Mouse (Mus musculus) CH12.LX (cell line): ENCODE measurements around the gene Unkl.

Source experiments
- BHLHE40 ChIP-seq: IDR thresholded peaks from 2 replicates; pipeline ENCODE4 v1.6.1; 2011; ENCODE audit warnings: mild to moderate bottlenecking, low read depth, low read length, improper control_type of control experiment
- CHD2 ChIP-seq: IDR thresholded peaks from 2 replicates; pipeline ENCODE4 v1.6.1; 2011; ENCODE audit warnings: low read length, improper control_type of control experiment
- CTCF ChIP-seq, 2 experiments: IDR thresholded peaks in 1 of 2; conservative IDR thresholded peaks in 1 of 2; 2 replicates each; pipeline ENCODE4 v1.5.1; 2011 to 2012; ENCODE audit warnings: low read depth in 2 of 2, low read length in 2 of 2, improper control_type of control experiment in 1 of 2, inconsistent platforms in 1 of 2, mild to moderate bottlenecking in 1 of 2, moderate library complexity in 1 of 2
- EP300 ChIP-seq: IDR thresholded peaks from 2 replicates; pipeline ENCODE4 v1.6.1; 2011; ENCODE audit warnings: low read length, improper control_type of control experiment
- IRF4 ChIP-seq: IDR thresholded peaks from 2 replicates; pipeline ENCODE4 v1.6.1; 2014; ENCODE audit warnings: low read depth, mild to moderate bottlenecking, inconsistent platforms, low read length, improper control_type of control experiment
- JUND ChIP-seq: conservative IDR thresholded peaks from 2 replicates; pipeline ENCODE4 v1.6.1; 2011; ENCODE audit warnings: low read depth, low read length, improper control_type of control experiment
- MAX ChIP-seq: IDR thresholded peaks from 2 replicates; pipeline ENCODE4 v1.6.1; 2011; ENCODE audit warnings: low read length, improper control_type of control experiment
- POLR2A ChIP-seq: IDR thresholded peaks from 2 replicates; pipeline ENCODE4 v1.6.1; 2011; ENCODE audit warnings: low read depth, mild to moderate bottlenecking, improper control_type of control experiment, low read length
- RAD21 ChIP-seq: IDR thresholded peaks from 2 replicates; pipeline ENCODE4 v1.6.1; 2011; ENCODE audit warnings: low read depth, mild to moderate bottlenecking, low read length, improper control_type of control experiment, moderate library complexity
- TBP ChIP-seq: conservative IDR thresholded peaks from 2 replicates; pipeline ENCODE4 v1.6.1; 2011; ENCODE audit warnings: low read depth, low read length, improper control_type of control experiment
- USF1 ChIP-seq: IDR thresholded peaks from 2 replicates; pipeline ENCODE4 v1.6.1; 2014; ENCODE audit warnings: low read depth, mild to moderate bottlenecking, inconsistent platforms, low read length, improper control_type of control experiment
- ZC3H11A ChIP-seq: IDR thresholded peaks from 2 replicates; pipeline ENCODE4 v1.6.1; 2012; ENCODE audit warnings: low read depth, mild to moderate bottlenecking, inconsistent platforms, low read length, improper control_type of control experiment
- ZKSCAN1 ChIP-seq: IDR thresholded peaks from 2 replicates; pipeline ENCODE4 v1.6.1; 2012; ENCODE audit warnings: low read depth, inconsistent platforms, low read length, improper control_type of control experiment, borderline replicate concordance

DNA sequence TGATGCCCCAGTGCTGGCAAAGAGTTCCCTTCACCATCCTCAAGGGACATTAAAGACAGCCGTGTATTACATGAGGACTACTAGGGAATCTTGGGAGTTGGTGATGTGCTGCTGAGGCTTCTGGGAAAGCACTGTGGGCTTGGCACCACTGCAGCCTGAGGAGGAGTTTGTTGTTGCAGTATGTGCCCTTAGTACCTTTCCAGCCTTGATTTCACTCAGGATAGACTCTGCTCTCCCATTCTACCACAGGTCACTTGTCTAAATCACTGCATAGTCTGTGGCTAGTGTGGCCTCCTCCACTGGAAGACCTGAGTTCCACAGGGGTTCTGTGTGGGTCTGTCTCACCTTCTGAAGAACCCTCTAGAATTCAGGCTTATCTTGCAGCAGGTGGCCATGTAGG, 32.5 kb downstream of the Unkl start:
- no peak for TF ChIP-seq CTCF (conservative IDR thresholded peaks at IDR 0.05 in 1 of 2, IDR thresholded peaks at IDR 0.05 in 1 of 2; ENCODE audit: low read depth in 2 of 2, low read length in 2 of 2)
- TF ChIP-seq ZC3H11A = no peak
- TF ChIP-seq USF1 = no peak
- TF ChIP-seq ZKSCAN1 = no peak
- no peak for TF ChIP-seq EP300
- TF ChIP-seq IRF4 = no peak
- no peak for TF ChIP-seq POLR2A
- TF ChIP-seq TBP = no peak
- no peak for TF ChIP-seq CHD2
- no peak for TF ChIP-seq MAX
- no peak for TF ChIP-seq BHLHE40
- no peak for TF ChIP-seq RAD21
- TF ChIP-seq JUND = no peak
